Mouse (Mus musculus) left cerebral cortex, adult 18-20 months (tissue): ENCODE measurements around the gene Shisa7. TPM values are rescaled to one million over a fixed set of nuclear protein-coding genes. Genes with fewer than 3 reads are reported as not detected.
"Not testable (repeated sequence)": the region's sequence is repeated elsewhere in the genome, so short reads cannot be mapped to it uniquely, and the experiment has no call there.

ENCODE experiments used
- DNase-seq, 2 experiments: peaks; one replicate each; pipeline ENCODE4 v3.0.0; 2021 to 2022; ENCODE audit warnings: low spot score in 2 of 2, mixed read lengths in 1 of 2
- long read RNA-seq, 2 experiments: library from polyadenylated mRNA; stranded (forward); transcript quantifications; one replicate each; pipeline ENCODE4 v2.0.0; 2021
- total RNA-seq, 2 experiments: library from RNA; stranded (reverse); gene quantifications; 2 replicates each; pipeline ENCODE4 v1.2.3; 2021

Gene Shisa7
- total RNA-seq = 100 to 1,000 TPM; 102 to 115 TPM
- long read RNA-seq, experiment 1, full-length matches to known transcripts = 9 of 51 reads
- long read RNA-seq, experiment 1, partial matches to known transcripts = 6 of 51 reads
- long read RNA-seq, experiment 1, other reads (novel, unspliced or antisense) = 36 of 51 reads
- long read RNA-seq, experiment 2, full-length matches to known transcripts = 10 of 44 reads
- long read RNA-seq, experiment 2, partial matches to known transcripts = 3 of 44 reads
- long read RNA-seq, experiment 2, other reads (novel, unspliced or antisense) = 31 of 44 reads

GRCm38 (mm10) chr7:4844245-4844916 lies at the start of gene Shisa7:
TSS of gene Shisa7 (minus strand) at chr7:4844696.
- DNase-seq = peak in 1 of 2 experiments; percentile 55

GRCm38 (mm10) chr7:4886680-4887079 lies 42.2 kb upstream of the Shisa7 start:
- DNase-seq = no peak

DNA sequence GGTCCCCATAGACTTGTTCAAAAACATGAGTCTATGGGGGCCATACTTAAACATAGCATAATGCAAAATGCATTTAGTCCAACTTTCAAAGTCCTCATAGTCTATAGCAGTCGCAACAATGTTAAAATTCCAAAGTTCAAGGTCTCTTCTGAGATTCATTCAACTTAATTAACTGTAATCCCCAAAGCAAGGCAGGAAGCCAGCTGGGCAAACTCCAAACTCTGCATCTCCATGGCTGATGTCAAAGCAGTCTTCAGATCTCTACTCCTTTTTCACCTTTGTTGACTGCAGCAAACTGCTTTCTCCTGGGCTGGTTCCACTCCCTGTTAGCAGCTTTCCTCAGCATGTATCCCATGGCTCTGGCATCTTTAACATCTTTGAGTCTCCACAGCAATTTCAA lies 34.5 kb upstream of the Shisa7 start:
- DNase-seq = not testable (repeated sequence)

GRCm38 (mm10) chr7:4878186-4878585 lies 33.7 kb upstream of the Shisa7 start:
- no peak for DNase-seq

DNA sequence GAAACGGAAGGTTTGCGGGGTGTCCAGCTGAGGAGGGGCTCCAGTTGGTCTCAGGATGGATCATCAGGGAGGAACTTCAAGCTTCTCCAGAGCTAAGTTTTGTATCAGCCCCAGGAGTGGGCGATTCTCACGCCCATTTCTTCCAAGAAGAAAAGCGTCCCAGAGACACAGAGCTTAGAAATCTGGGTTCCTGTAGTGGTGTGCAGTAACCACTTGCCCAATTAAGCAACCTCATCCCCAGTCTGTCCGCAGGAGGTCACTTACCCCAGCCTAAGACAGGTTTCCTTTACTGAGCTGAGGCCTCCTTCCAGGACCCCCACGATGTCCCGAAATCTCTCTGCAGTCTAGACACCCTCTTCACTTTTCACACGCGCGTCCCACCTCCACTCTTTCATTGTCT lies 32.7 kb upstream of the Shisa7 start:
- no peak for DNase-seq

- DNase-seq = peak; percentile 77 to 86
These were observed 32.3 kb upstream of the Shisa7 start, which contains the start of gene Isoc2a for GRCm38 (mm10) chr7:4876753-4877221. TSS of gene Isoc2a (plus strand) at chr7:4877153.

- no peak for DNase-seq
These were observed 25.6 kb upstream of the Shisa7 start, which contains the start of gene Isoc2b for GRCm38 (mm10) chr7:4870133-4870532. TSS of gene Isoc2b (minus strand) at chr7:4870258.

- no peak for DNase-seq
These were observed 22.2 kb upstream of the Shisa7 start for GRCm38 (mm10) chr7:4866631-4867180.

DNA sequence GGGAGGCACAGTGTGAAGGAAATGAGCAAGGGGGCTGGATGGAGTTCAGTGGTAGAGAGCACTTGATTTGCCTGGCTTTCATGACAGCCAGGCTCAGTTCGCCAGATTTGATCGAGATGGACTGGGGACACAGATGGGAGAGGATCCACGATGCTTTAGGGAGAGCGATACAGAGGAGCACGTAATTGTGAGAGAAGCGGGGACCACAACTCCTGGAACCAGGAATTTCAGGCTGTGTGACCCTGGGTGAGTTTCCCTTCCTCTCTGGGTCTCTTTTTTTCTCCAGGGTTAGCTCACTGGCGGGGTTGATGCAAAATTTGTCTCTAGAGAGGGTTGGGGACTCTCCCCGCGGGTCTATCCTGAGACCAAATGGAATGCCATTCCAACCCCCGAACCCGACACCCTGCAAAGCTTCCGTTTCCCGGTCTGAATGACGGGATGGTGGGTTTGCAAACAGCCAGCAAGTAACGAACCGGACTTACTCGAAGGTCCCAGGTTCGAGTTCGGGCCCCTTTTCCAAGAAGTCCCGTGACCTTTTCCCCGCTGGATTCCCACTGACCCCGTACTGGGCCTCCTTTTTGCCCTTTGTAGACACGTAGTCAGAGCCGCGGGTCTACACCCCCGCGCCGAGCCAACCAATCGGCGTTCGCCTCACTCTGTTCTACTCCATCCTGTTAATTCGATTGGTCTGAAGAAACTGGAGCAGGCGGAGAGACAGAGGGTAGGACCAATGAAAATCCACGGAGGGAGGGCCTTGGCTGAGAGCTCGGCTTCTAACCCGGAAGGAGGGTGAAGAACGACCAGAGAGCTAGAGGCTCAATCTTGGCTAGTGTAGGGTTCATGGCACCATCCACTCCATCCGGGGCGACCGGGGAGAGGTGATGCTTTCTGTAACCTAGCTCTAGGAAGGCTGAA lies 21.3 kb upstream of the Shisa7 start:
- DNase-seq = peak; percentile 95 to 96

DNA sequence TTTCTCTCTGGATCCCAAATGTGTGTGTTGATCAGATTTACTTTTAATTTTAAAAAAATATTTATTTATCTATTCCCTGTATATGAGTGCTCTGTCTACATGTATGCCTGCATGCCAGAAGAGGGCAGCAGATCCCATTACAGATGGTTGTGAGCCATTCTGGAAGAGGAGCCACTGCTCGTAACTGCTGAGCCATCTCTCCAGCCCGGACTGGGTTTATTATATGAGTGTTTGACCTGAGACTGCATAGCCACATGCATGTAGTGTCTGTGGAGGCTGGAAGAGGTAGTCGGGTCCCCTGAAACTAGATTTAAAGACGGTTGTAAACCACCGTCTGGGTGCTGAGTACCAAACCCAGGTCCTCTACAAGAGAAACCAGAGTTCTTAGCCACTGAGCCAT lies 20.6 kb upstream of the Shisa7 start:
- peak; percentile 27 to 32 for DNase-seq

- DNase-seq = no peak
These were observed 19.8 kb upstream of the Shisa7 start for GRCm38 (mm10) chr7:4864130-4864845.

- DNase-seq = no peak
These were observed 19.1 kb upstream of the Shisa7 start for GRCm38 (mm10) chr7:4863541-4864080.

GRCm38 (mm10) chr7:4863041-4863440 lies 18.5 kb upstream of the Shisa7 start:
- DNase-seq = peak in 1 of 2 experiments; percentile 34

DNA sequence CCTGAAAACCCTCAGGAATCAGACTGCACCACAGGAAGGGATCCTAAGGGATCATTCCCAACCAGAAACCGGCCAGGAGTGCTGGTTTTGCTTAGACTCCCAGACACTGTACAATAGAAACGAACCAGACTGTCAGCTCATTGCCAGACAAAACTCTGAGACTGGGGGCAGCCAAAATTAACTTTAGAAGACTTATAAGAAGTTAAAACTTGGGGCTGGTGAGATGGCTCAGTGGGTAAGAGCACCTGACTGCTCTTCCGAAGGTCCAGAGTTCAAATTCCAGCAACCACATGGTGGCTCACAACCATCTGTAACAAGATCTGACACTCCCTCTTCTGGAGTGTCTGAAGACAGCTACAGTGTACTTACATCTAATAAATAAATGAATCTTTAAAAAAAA lies 16.4 kb upstream of the Shisa7 start:
- DNase-seq = not testable (repeated sequence)

DNA sequence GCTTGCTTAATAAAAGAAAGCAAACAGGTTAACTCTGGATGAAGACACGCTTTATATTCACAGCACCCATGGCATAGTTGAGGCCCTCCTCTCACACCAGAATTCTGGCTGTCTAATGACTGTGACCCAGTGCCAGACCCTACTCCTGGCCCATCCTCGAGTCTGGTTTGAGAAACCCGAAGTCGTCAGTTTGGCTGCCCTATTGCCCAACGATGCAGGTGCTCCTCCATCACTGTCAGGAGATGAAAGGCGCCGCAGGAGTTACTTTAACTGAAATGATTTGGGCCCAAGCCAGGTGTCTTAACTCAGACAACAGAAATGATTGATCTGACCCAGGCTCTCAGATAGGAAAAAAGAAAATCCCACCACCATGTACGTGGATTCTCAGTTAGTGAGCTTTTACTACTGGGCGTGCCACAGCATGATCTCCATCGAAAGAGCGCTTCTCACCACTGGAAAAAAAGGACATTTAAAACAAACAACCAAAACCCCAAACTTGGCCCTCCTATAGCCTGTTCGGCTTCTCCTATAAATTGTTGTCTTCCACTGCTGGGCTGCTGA lies 15.0 kb upstream of the Shisa7 start:
- no peak for DNase-seq

GRCm38 (mm10) chr7:4857321-4857720 lies 12.8 kb upstream of the Shisa7 start:
- DNase-seq = no peak

GRCm38 (mm10) chr7:4856508-4856907 lies 12.0 kb upstream of the Shisa7 start:
- DNase-seq = no peak

GRCm38 (mm10) chr7:4853613-4854012 lies 9.1 kb upstream of the Shisa7 start:
- no peak for DNase-seq

DNA sequence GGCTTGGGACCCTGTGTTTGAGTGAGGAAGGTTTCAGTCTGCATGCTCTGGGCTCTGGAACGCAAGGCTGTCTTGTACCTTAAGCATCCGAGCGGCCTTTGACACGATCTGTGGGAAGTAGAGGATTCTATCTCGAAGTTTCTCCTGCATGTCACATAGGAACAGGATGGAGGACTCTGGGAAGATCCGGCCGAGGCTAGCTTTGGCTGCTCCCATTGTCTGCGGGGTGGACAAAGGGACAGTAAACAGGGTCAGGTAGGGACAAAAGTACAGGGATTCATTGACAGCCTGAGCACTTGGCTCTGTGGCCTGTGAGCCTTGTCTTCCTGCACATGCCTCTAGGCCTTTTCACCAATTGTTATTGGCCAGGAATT lies 6.8 kb upstream of the Shisa7 start:
- no peak for DNase-seq
